Mouse (Mus musculus): ENCODE measurements around the gene C2cd5. TPM values are rescaled to one million over a fixed set of nuclear protein-coding genes. Genes with fewer than 3 reads are reported as not detected.

Gene C2cd5
- polyA plus RNA-seq, 1 experiment, result 57.2 TPM

DNA sequence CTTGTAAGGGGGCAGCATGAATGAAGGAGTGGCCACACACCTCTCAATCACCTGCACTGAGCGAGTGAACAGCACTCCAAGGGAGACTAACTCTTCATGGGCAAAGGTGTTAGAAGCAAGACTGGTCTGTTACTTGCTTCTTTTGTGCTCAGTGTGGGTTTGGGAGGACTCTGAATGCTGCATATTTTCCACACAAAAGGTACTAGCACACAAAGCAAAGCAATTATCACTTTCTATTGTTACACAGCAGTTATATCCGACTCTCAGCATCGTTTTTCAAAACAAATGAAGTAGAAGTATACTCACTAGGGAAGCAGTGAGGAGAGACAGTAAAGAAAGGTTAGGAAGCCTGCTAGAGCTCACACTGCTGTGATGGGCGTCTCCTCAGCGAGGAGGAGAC is 48.4 kb downstream of the C2cd5 start:
- H3K9me3 ChIP-seq (replicated peaks; ENCODE audit: control insufficient read depth, insufficient read depth, low read length, poor library complexity, severe bottlenecking), result peaks cover 9% of the 10 kb centered on the region
- no peak overlapping the region for H3K4me3 ChIP-seq (ENCODE audit: low read depth, low read length)
- no peaks in the 10 kb centered on the region; the same call in 1 of the 2 replicates for H3K27me3 ChIP-seq (ENCODE audit: control insufficient read depth, insufficient read depth, low read length, poor library complexity, severe bottlenecking)
- H3K27ac ChIP-seq (ENCODE audit: insufficient read depth, low read length), result no peak overlapping the region
- TF ChIP-seq EP300 (IDR thresholded peaks at IDR 0.05; ENCODE audit: insufficient read depth, low read depth, low read length) (no peak), CTCF (IDR thresholded peaks at IDR 0.05; ENCODE audit: low read depth, low read length) (no peak), POLR2A (IDR thresholded peaks at IDR 0.05; ENCODE audit: insufficient read depth, low read length) (no peak)
- no peak overlapping the region for H3K9ac ChIP-seq (ENCODE audit: low read depth, poor library complexity, severe bottlenecking)
- H3K36me3 ChIP-seq (ENCODE audit: control insufficient read depth, insufficient read depth, low read length, poor library complexity, severe bottlenecking), result peaks cover 19% of the 10 kb centered on the region
- no peaks in the 10 kb centered on the region for H3K4me1 ChIP-seq (ENCODE audit: control insufficient read depth, insufficient read depth, low read length)

DNA sequence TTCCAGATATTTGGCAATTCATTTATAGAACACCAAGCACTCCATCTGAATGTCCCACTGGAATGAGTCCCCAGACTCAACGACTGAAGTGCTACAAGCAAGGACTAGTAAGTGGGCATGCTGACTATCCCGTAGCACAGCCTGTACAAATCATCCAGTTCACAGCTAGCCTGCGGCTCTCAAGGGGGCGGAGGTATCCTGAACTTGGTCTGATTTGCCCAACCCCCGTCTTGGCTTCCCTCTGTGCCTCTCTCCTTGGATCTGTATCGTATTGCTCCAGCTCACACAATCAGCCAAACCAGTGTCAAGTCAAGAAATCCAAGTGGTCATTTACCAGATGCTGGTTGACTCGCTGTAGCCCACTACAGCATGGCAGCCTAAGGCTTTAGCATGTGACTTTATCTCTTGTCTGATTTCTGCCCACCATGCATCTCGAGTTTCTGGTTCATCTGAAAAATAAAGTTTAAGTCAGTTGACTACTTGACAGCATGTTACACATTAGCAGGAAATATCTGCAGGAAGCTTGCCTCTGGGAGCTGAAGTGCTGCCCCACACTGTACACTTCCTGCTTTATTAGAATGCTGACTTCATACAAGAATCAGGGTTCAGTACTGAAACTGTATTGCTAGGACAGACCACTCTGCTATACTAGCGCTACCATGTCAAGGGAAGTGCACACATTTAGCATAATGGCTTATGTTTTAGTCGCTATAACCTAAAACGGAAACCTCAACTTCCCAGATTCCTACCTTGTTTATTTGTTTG is 50.0 kb downstream of the C2cd5 start:
- Histone ChIP-seq H3K9me3 (replicated peaks; ENCODE audit: control insufficient read depth, insufficient read depth, low read length, poor library complexity, severe bottlenecking) (peaks cover 9% of the 10 kb centered on the region), H3K36me3 (ENCODE audit: control insufficient read depth, insufficient read depth, low read length, poor library complexity, severe bottlenecking) (peaks cover 15% of the 10 kb centered on the region), H3K27ac (ENCODE audit: insufficient read depth, low read length) (no peak overlapping the region), H3K9ac (ENCODE audit: low read depth, poor library complexity, severe bottlenecking) (no peak overlapping the region), H3K27me3 (ENCODE audit: control insufficient read depth, insufficient read depth, low read length, poor library complexity, severe bottlenecking) (no peaks in the 10 kb centered on the region; the same call in 1 of the 2 replicates), H3K4me3 (ENCODE audit: low read depth, low read length) (no peak overlapping the region), H3K4me1 (ENCODE audit: control insufficient read depth, insufficient read depth, low read length) (no peaks in the 10 kb centered on the region)
- TF ChIP-seq POLR2A (IDR thresholded peaks at IDR 0.05; ENCODE audit: insufficient read depth, low read length) (no peak), CTCF (IDR thresholded peaks at IDR 0.05; ENCODE audit: low read depth, low read length) (no peak), EP300 (IDR thresholded peaks at IDR 0.05; ENCODE audit: insufficient read depth, low read depth, low read length) (no peak)

DNA sequence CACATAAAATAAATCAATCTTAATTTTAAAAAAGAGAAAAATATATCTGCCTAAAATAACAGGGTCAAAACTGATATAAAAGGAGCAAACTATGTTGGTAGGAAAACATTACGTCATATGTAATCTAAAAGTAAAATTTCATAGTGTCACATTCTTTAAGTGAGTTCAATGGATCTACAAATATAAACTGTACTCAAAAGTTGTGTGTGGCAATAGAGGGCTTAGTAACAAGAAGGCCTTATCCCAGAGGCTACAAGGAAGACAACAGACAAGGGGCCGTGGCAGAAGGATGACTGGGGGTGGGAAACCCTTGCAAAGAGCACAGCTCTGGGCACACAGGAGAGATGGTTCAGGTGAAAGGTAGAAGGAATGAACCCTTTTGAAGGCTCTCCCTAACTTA is 50.8 kb downstream of the C2cd5 start:
- Histone ChIP-seq H3K27me3 (ENCODE audit: control insufficient read depth, insufficient read depth, low read length, poor library complexity, severe bottlenecking) (no peaks in the 10 kb centered on the region; the same call in 1 of the 2 replicates), H3K4me3 (ENCODE audit: low read depth, low read length) (no peak overlapping the region), H3K9me3 (replicated peaks; ENCODE audit: control insufficient read depth, insufficient read depth, low read length, poor library complexity, severe bottlenecking) (peaks cover 9% of the 10 kb centered on the region), H3K27ac (ENCODE audit: insufficient read depth, low read length) (no peak overlapping the region), H3K36me3 (ENCODE audit: control insufficient read depth, insufficient read depth, low read length, poor library complexity, severe bottlenecking) (peaks cover 12% of the 10 kb centered on the region), H3K4me1 (ENCODE audit: control insufficient read depth, insufficient read depth, low read length) (no peaks in the 10 kb centered on the region), H3K9ac (ENCODE audit: low read depth, poor library complexity, severe bottlenecking) (no peak overlapping the region)
- TF ChIP-seq CTCF (IDR thresholded peaks at IDR 0.05; ENCODE audit: low read depth, low read length) (no peak), POLR2A (IDR thresholded peaks at IDR 0.05; ENCODE audit: insufficient read depth, low read length) (no peak), EP300 (IDR thresholded peaks at IDR 0.05; ENCODE audit: insufficient read depth, low read depth, low read length) (no peak)

DNA sequence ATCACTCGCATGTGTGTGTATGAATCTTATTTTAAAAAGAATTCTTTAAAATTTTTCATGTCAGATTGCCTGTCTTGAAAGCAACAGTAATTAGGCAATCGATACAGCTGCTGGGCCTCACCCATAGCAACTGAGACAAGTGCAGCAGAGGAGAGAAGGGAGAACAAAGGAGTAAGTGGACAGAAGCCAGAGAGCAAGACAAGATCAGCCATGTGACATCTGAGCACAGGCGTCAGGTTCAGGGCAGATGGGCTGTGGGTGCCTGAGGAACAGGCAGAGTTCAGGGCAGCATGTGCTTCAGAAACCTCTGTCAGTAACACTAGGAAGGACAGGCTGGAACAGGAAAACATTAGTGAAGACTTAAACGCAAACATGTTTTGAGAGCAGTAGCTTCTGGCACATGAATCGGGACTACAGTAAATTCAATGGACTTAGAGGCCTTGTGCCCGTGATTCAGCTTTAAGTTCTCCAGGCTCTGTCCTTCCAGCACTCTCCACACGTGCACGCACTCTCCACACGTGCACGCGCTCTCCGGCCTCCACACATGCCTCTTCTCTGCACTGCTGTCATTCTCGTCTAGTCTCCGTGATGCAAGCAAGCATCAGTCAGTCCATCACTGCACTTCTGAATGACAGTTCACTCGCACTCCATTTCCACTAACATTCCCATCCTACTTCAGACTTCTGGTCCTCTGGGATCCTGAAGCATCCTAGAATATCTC is 52.2 kb downstream of the C2cd5 start:
- Histone ChIP-seq H3K27ac (ENCODE audit: insufficient read depth, low read length) (no peak overlapping the region), H3K36me3 (ENCODE audit: control insufficient read depth, insufficient read depth, low read length, poor library complexity, severe bottlenecking) (peaks cover 12% of the 10 kb centered on the region), H3K27me3 (ENCODE audit: control insufficient read depth, insufficient read depth, low read length, poor library complexity, severe bottlenecking) (no peaks in the 10 kb centered on the region; the same call in 1 of the 2 replicates), H3K9me3 (replicated peaks; ENCODE audit: control insufficient read depth, insufficient read depth, low read length, poor library complexity, severe bottlenecking) (peaks cover 9% of the 10 kb centered on the region), H3K9ac (ENCODE audit: low read depth, poor library complexity, severe bottlenecking) (no peak overlapping the region), H3K4me1 (ENCODE audit: control insufficient read depth, insufficient read depth, low read length) (no peaks in the 10 kb centered on the region), H3K4me3 (ENCODE audit: low read depth, low read length) (no peak overlapping the region)
- TF ChIP-seq EP300 (IDR thresholded peaks at IDR 0.05; ENCODE audit: insufficient read depth, low read depth, low read length) (no peak), CTCF (IDR thresholded peaks at IDR 0.05; ENCODE audit: low read depth, low read length) (no peak), POLR2A (IDR thresholded peaks at IDR 0.05; ENCODE audit: insufficient read depth, low read length) (no peak)

DNA sequence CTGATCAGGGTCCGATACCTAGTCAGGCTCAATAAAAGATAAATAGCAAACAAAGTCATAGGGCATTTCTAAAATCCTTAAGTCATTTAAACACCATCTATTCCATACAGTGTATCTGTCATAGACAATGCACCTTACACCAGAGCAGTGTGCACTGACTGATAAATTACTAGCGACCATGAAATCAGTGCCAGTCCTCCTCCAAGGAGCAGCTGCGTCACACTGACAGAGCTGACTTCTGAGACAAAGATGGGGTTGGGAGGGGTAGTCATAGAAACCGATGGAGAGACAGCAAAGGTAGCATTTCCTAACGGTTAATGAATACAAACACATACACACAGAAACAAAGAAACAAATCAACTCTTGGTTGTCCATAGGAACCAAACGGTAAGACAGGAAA is 58.4 kb downstream of the C2cd5 start:
- H3K27me3 ChIP-seq (ENCODE audit: control insufficient read depth, insufficient read depth, low read length, poor library complexity, severe bottlenecking), result no peaks in the 10 kb centered on the region
- TF ChIP-seq EP300 (IDR thresholded peaks at IDR 0.05; ENCODE audit: insufficient read depth, low read depth, low read length) (no peak), POLR2A (IDR thresholded peaks at IDR 0.05; ENCODE audit: insufficient read depth, low read length) (no peak), CTCF (IDR thresholded peaks at IDR 0.05; ENCODE audit: low read depth, low read length) (no peak)
- no peak overlapping the region for H3K4me3 ChIP-seq (ENCODE audit: low read depth, low read length)
- H3K4me1 ChIP-seq (ENCODE audit: control insufficient read depth, insufficient read depth, low read length), result no peaks in the 10 kb centered on the region
- no peak overlapping the region for H3K27ac ChIP-seq (ENCODE audit: insufficient read depth, low read length)
- H3K36me3 ChIP-seq (ENCODE audit: control insufficient read depth, insufficient read depth, low read length, poor library complexity, severe bottlenecking), result peaks cover 12% of the 10 kb centered on the region
- no peak overlapping the region for H3K9ac ChIP-seq (ENCODE audit: low read depth, poor library complexity, severe bottlenecking)
- no peaks in the 10 kb centered on the region for H3K9me3 ChIP-seq (replicated peaks; ENCODE audit: control insufficient read depth, insufficient read depth, low read length, poor library complexity, severe bottlenecking)

DNA sequence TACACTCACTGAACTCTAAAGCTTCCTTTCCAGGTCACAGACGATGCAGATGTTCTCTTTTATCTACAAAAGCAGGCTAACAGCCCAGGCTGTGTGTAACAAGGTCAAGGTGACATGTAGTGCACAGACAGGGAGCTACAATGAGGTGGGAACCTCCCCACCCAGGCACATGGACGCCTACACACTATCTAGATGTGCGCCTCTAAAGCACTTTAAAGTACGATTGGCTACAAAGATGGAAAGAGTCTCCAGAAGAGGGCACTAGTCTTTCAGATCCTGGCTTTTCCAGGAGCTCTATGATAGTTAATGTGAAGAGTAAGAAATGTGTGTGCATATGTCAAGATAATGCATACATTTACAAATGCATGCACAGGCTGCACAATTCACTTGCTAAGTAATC is 64.7 kb downstream of the C2cd5 start:
- Histone ChIP-seq H3K4me3 (ENCODE audit: low read depth, low read length) (no peak overlapping the region), H3K36me3 (ENCODE audit: control insufficient read depth, insufficient read depth, low read length, poor library complexity, severe bottlenecking) (peaks cover 28% of the 10 kb centered on the region), H3K9ac (ENCODE audit: low read depth, poor library complexity, severe bottlenecking) (no peak overlapping the region), H3K9me3 (replicated peaks; ENCODE audit: control insufficient read depth, insufficient read depth, low read length, poor library complexity, severe bottlenecking) (no peaks in the 10 kb centered on the region), H3K27me3 (ENCODE audit: control insufficient read depth, insufficient read depth, low read length, poor library complexity, severe bottlenecking) (no peaks in the 10 kb centered on the region), H3K4me1 (ENCODE audit: control insufficient read depth, insufficient read depth, low read length) (no peaks in the 10 kb centered on the region), H3K27ac (ENCODE audit: insufficient read depth, low read length) (no peak overlapping the region)
- no peak for TF ChIP-seq POLR2A (IDR thresholded peaks at IDR 0.05; ENCODE audit: insufficient read depth, low read length)
- TF ChIP-seq CTCF (IDR thresholded peaks at IDR 0.05; ENCODE audit: low read depth, low read length), result no peak
- no peak for TF ChIP-seq EP300 (IDR thresholded peaks at IDR 0.05; ENCODE audit: insufficient read depth, low read depth, low read length)

Measured in ES-Bruce4 (cell line).